8 mouse cellular contexts compared by ENCODE assay signal in genomic region chr17:23739202-23740135, GRCm38 (mm10). TPM values are rescaled to one million over a fixed set of nuclear protein-coding genes. Genes with fewer than 3 reads are reported as not detected.
DNase-seq lines count a peak whose midpoint lies in the region; ATAC-seq and TF ChIP-seq lines count a peak whose summit lies in the region.

No protein-coding gene starts in this region.

- in situ Hi-C loops in ES-E14 (cut with MboI; ENCODE audit: low sequenced_read_pairs in 2 of 2, unreplicated experiment in 2 of 2) = no loop called here

- no peak for DNase-seq in heart, adult 8-10 months (ENCODE audit: low spot score)
- DNase-seq in ES-E14 (ENCODE audit: low read depth, low spot score) = no peak
- DNase-seq in embryonic facial prominence, embryonic 11.5 days (ENCODE audit: low spot score) = peak; percentile 23
- DNase-seq in hindbrain, embryonic 14.5 days (ENCODE audit: low spot score) = no peak
- peak; percentile 42 for DNase-seq in right cerebral cortex, postnatal 14 days
- DNase-seq in urinary bladder, adult 18-20 months (ENCODE audit: low spot score in 2 of 2) = no peak

- H3K9me3 ChIP-seq in heart, embryonic 11.5 days (replicated peaks; ENCODE audit: control insufficient read depth, low read length) = no peaks in the 10 kb centered on the region
- H3K9me3 ChIP-seq in ES-E14 (ENCODE audit: control insufficient read depth, insufficient read depth, low read depth, low read length) = no peaks in the 10 kb centered on the region
- H3K9me3 ChIP-seq in embryonic facial prominence, embryonic 11.5 days (replicated peaks; ENCODE audit: control insufficient read depth, low read length) = no peaks in the 10 kb centered on the region
- no peaks in the 10 kb centered on the region for H3K9me3 ChIP-seq in hindbrain, embryonic 14.5 days (ENCODE audit: control insufficient read depth, low read length)
- H3K9me3 ChIP-seq in liver, embryonic 15.5 days (replicated peaks) = no peaks in the 10 kb centered on the region

- WGBS in heart, embryonic 11.5 days (ENCODE audit: insufficient replicate concordance) = 2% methylated on average over 48 of the region's 48 CpGs
- WGBS in embryonic facial prominence, embryonic 11.5 days = under 1% methylated on average over 48 of the region's 48 CpGs
- under 1% methylated on average over 45 of the region's 48 CpGs for WGBS in hindbrain, embryonic 14.5 days
- WGBS in liver, embryonic 15.5 days (ENCODE audit: insufficient replicate concordance) = 2% methylated on average over 48 of the region's 48 CpGs

- H3K4me2 ChIP-seq in heart, embryonic 11.5 days = peak overlapping the region; percentile 99
- H3K4me2 ChIP-seq in embryonic facial prominence, embryonic 11.5 days (ENCODE audit: low read depth, low read length) = peak overlapping the region; percentile 97
- peak overlapping the region; percentile 70 for H3K4me2 ChIP-seq in hindbrain, embryonic 14.5 days (replicated peaks)
- peak overlapping the region; percentile 98 for H3K4me2 ChIP-seq in liver, embryonic 15.5 days

- H3K4me1 ChIP-seq in heart, embryonic 11.5 days (ENCODE audit: control insufficient read depth, insufficient read depth, low read length) = peaks cover 17% of the 10 kb centered on the region
- H3K4me1 ChIP-seq in ES-E14 (ENCODE audit: control insufficient read depth in 2 of 2, insufficient read depth in 2 of 2, low read length in 2 of 2, poor library complexity in 1 of 2) = peaks cover 0 to 12% of the 10 kb centered on the region in 2 experiments; a peak in 1 of 4 replicates
- H3K4me1 ChIP-seq in embryonic facial prominence, embryonic 11.5 days (ENCODE audit: control insufficient read depth, insufficient read depth, low read length) = peaks cover 6% of the 10 kb centered on the region
- H3K4me1 ChIP-seq in hindbrain, embryonic 14.5 days (replicated peaks; ENCODE audit: control insufficient read depth, insufficient read depth, low read length) = peaks cover 15% of the 10 kb centered on the region
- peaks cover 50% of the 10 kb centered on the region for H3K4me1 ChIP-seq in liver, embryonic 15.5 days (replicated peaks)

- H3K4me3 ChIP-seq in heart, embryonic 11.5 days (ENCODE audit: low read depth, low read length) = peak overlapping the region; percentile 67
- H3K4me3 ChIP-seq in ES-E14 (ENCODE audit: insufficient read depth in 1 of 2, low read depth in 1 of 2, low read length in 2 of 2, poor library complexity in 1 of 2, severe bottlenecking in 1 of 2) = peak overlapping the region; percentile 66 to 80
- peak overlapping the region; percentile 58 for H3K4me3 ChIP-seq in embryonic facial prominence, embryonic 11.5 days (ENCODE audit: low read depth, low read length)
- H3K4me3 ChIP-seq in hindbrain, embryonic 14.5 days (replicated peaks; ENCODE audit: low read length) = peak overlapping the region; percentile 91
- peak overlapping the region; percentile 67 for H3K4me3 ChIP-seq in liver, embryonic 15.5 days (replicated peaks)

- 0 out of 2 replicates have a peak overlapping the region, but pooled peaks have one; percentile 22 for H3K27ac ChIP-seq in heart, embryonic 11.5 days (ENCODE audit: low read depth, low read length)
- no peak overlapping the region for H3K27ac ChIP-seq in ES-E14 (ENCODE audit: insufficient read depth, low read depth, low read length, poor library complexity, severe bottlenecking)
- H3K27ac ChIP-seq in embryonic facial prominence, embryonic 11.5 days (replicated peaks; ENCODE audit: low read depth, low read length) = peak overlapping the region; percentile 56
- peak overlapping the region; percentile 82 for H3K27ac ChIP-seq in hindbrain, embryonic 14.5 days
- H3K27ac ChIP-seq in liver, embryonic 15.5 days (replicated peaks) = peak overlapping the region; percentile 45; the same call in 1 of the 2 replicates

- peak; percentile 15 for ATAC-seq in heart, embryonic 11.5 days (replicated peaks; ENCODE audit: insufficient number of reproducible peaks, low FRiP score, low TSS enrichment)
- ATAC-seq in embryonic facial prominence, embryonic 11.5 days (replicated peaks; ENCODE audit: insufficient number of reproducible peaks, low FRiP score, low TSS enrichment, low read depth) = 0 out of 2 replicates have a peak, but pooled peaks have one; percentile 15
- ATAC-seq in hindbrain, embryonic 14.5 days (ENCODE audit: low FRiP score) = peak; percentile 29
- ATAC-seq in liver, embryonic 15.5 days (ENCODE audit: insufficient read depth) = 0 out of 2 replicates have a peak, but pooled peaks have one; percentile 1

- H3K9ac ChIP-seq in heart, embryonic 11.5 days (ENCODE audit: low read depth, low read length) = peak overlapping the region; percentile 78
- peak overlapping the region; percentile 45 for H3K9ac ChIP-seq in ES-E14 (ENCODE audit: insufficient read depth, low read depth, low read length, poor library complexity, severe bottlenecking)
- peak overlapping the region; percentile 57 for H3K9ac ChIP-seq in embryonic facial prominence, embryonic 11.5 days (replicated peaks; ENCODE audit: low read length)
- peak overlapping the region; percentile 94 for H3K9ac ChIP-seq in hindbrain, embryonic 14.5 days
- peak overlapping the region; percentile 69 for H3K9ac ChIP-seq in liver, embryonic 15.5 days

- peaks cover 5% of the 10 kb centered on the region; the same call in 1 of the 2 replicates for H3K36me3 ChIP-seq in heart, embryonic 11.5 days (ENCODE audit: control insufficient read depth, insufficient read depth, low read length)
- peaks cover 4% of the 10 kb centered on the region; the same call in 1 of the 2 replicates for H3K36me3 ChIP-seq in ES-E14 (ENCODE audit: control insufficient read depth, insufficient read depth, low read length, poor library complexity, severe bottlenecking)
- H3K36me3 ChIP-seq in embryonic facial prominence, embryonic 11.5 days (replicated peaks; ENCODE audit: control insufficient read depth, insufficient read depth, low read depth, low read length) = no peaks in the 10 kb centered on the region
- H3K36me3 ChIP-seq in hindbrain, embryonic 14.5 days (replicated peaks; ENCODE audit: control insufficient read depth, insufficient read depth) = peaks cover 23% of the 10 kb centered on the region; the same call in 1 of the 2 replicates
- peaks cover 27% of the 10 kb centered on the region; the same call in 1 of the 2 replicates for H3K36me3 ChIP-seq in liver, embryonic 15.5 days (replicated peaks)

- H3K27me3 ChIP-seq in heart, embryonic 11.5 days (ENCODE audit: control insufficient read depth, insufficient read depth, low read length) = peaks cover 76% of the 10 kb centered on the region
- H3K27me3 ChIP-seq in embryonic facial prominence, embryonic 11.5 days (ENCODE audit: control insufficient read depth, insufficient read depth, low read length) = peaks cover 59% of the 10 kb centered on the region
- H3K27me3 ChIP-seq in hindbrain, embryonic 14.5 days (ENCODE audit: control insufficient read depth, insufficient read depth, low read length) = peaks cover 35% of the 10 kb centered on the region
- H3K27me3 ChIP-seq in liver, embryonic 15.5 days = peaks cover 73% of the 10 kb centered on the region

TF ChIP-seq in ES-E14, 5 proteins besides CTCF, POLR2A, EP300 and RAD21:
- TF ChIP-seq ZNF384 (IDR thresholded peaks at IDR 0.05; ENCODE audit: low read depth, low read length) = no peak
- peak; percentile 19; the same call in 1 of the 2 replicates for TF ChIP-seq CHD2 (IDR thresholded peaks at IDR 0.05; ENCODE audit: low read depth, low read length)
TF ChIP-seq in ES-E14: peak in this region for 1.

RNA-seq across cellular contexts. Expression of gene Paqr4, which starts 1.2 kb away (rescaled TPM):
- 7.6 and 7.9 TPM in 2 replicates for polyA plus RNA-seq in heart, embryonic 11.5 days (2014; fragmentation: Nextera tagmentation; extraction: Ambion mirVana)
- 10 to 100 TPM; 22.4 to 29.0 (median 26.4) TPM for total RNA-seq in heart, adult 8-10 months (2022)
- total RNA-seq in ES-E14 (2012; rRNA removed) = 2.8 and 4.0 TPM in 2 replicates
- polyA plus RNA-seq in embryonic facial prominence, embryonic 11.5 days (2014; fragmentation: Nextera tagmentation; extraction: Ambion mirVana) = 11.8 and 12.1 TPM in 2 replicates
- polyA plus RNA-seq in hindbrain, embryonic 14.5 days (2014; fragmentation: Nextera tagmentation; extraction: Ambion mirVana) = 57.5 and 62.8 TPM in 2 replicates
- 7.9 and 8.0 TPM in 2 replicates for polyA plus RNA-seq in liver, embryonic 15.5 days (2015; fragmentation: Nextera tagmentation; extraction: Ambion mirVana)

RNA-seq across cellular contexts. Expression of gene Kremen2, which starts 6.2 kb away (rescaled TPM):
- polyA plus RNA-seq in heart, embryonic 11.5 days (2014; fragmentation: Nextera tagmentation; extraction: Ambion mirVana) = 0.27 and 0.63 TPM in 2 replicates
- under 1 TPM in 1 of 4 experiments, not detected in 3; 0.26 TPM for total RNA-seq in heart, adult 8-10 months (2022)
- 2.5 and 4.3 TPM in 2 replicates for total RNA-seq in ES-E14 (2012; rRNA removed)
- 8.1 and 11.7 TPM in 2 replicates for polyA plus RNA-seq in embryonic facial prominence, embryonic 11.5 days (2014; fragmentation: Nextera tagmentation; extraction: Ambion mirVana)
- polyA plus RNA-seq in hindbrain, embryonic 14.5 days (2014; fragmentation: Nextera tagmentation; extraction: Ambion mirVana) = 0.74 and 0.90 TPM in 2 replicates
- polyA plus RNA-seq in liver, embryonic 15.5 days (2015; fragmentation: Nextera tagmentation; extraction: Ambion mirVana) = not detected in 2 replicates

RNA-seq across cellular contexts. Expression of gene Pkmyt1, which starts 13.3 kb away (rescaled TPM):
- 31.5 and 33.8 TPM in 2 replicates for polyA plus RNA-seq in heart, embryonic 11.5 days (2014; fragmentation: Nextera tagmentation; extraction: Ambion mirVana)
- total RNA-seq in heart, adult 8-10 months (2022) = 1 to 10 TPM in 2 of 4 experiments, under 1 TPM in 2; 0.78 to 1.5 (median 1.1) TPM
- 24.1 and 41.3 TPM in 2 replicates for total RNA-seq in ES-E14 (2012; rRNA removed)
- polyA plus RNA-seq in embryonic facial prominence, embryonic 11.5 days (2014; fragmentation: Nextera tagmentation; extraction: Ambion mirVana) = 29.5 and 37.3 TPM in 2 replicates
- 16.9 and 17.7 TPM in 2 replicates for polyA plus RNA-seq in hindbrain, embryonic 14.5 days (2014; fragmentation: Nextera tagmentation; extraction: Ambion mirVana)
- 28.8 and 34.7 TPM in 2 replicates for polyA plus RNA-seq in liver, embryonic 15.5 days (2015; fragmentation: Nextera tagmentation; extraction: Ambion mirVana)

RNA-seq across cellular contexts. Expression of gene 1520401A03Rik, which starts 16.9 kb away (rescaled TPM):
- polyA plus RNA-seq in heart, embryonic 11.5 days (2014; fragmentation: Nextera tagmentation; extraction: Ambion mirVana) = 0.16 and 0.20 TPM in 2 replicates
- total RNA-seq in heart, adult 8-10 months (2022) = not detected
- 0.04 and 1.0 TPM in 2 replicates for total RNA-seq in ES-E14 (2012; rRNA removed)
- polyA plus RNA-seq in embryonic facial prominence, embryonic 11.5 days (2014; fragmentation: Nextera tagmentation; extraction: Ambion mirVana) = 0.20 and 0.22 TPM in 2 replicates
- polyA plus RNA-seq in hindbrain, embryonic 14.5 days (2014; fragmentation: Nextera tagmentation; extraction: Ambion mirVana) = 0.09 and 0.18 TPM in 2 replicates
- 0.10 and 0.15 TPM in 2 replicates for polyA plus RNA-seq in liver, embryonic 15.5 days (2015; fragmentation: Nextera tagmentation; extraction: Ambion mirVana)

RNA-seq across cellular contexts. Expression of gene Flywch1, which starts 31.9 kb away (rescaled TPM):
- polyA plus RNA-seq in heart, embryonic 11.5 days (2014; fragmentation: Nextera tagmentation; extraction: Ambion mirVana) = 60.5 and 62.4 TPM in 2 replicates
- total RNA-seq in heart, adult 8-10 months (2022) = 10 to 100 TPM; 40.8 to 42.0 (median 40.9) TPM
- total RNA-seq in ES-E14 (2012; rRNA removed) = 31.6 and 35.1 TPM in 2 replicates
- polyA plus RNA-seq in embryonic facial prominence, embryonic 11.5 days (2014; fragmentation: Nextera tagmentation; extraction: Ambion mirVana) = 88.3 and 103 TPM in 2 replicates
- polyA plus RNA-seq in hindbrain, embryonic 14.5 days (2014; fragmentation: Nextera tagmentation; extraction: Ambion mirVana) = 179 and 183 TPM in 2 replicates
- 9.4 and 12.1 TPM in 2 replicates for polyA plus RNA-seq in liver, embryonic 15.5 days (2015; fragmentation: Nextera tagmentation; extraction: Ambion mirVana)

Comparison
In these comparisons a context has a peak if more than half of its experiments do, and no peak if none do; other contexts are left out.
1. DNase-seq: peak in embryonic facial prominence, embryonic 11.5 days (single experiment) and right cerebral cortex, postnatal 14 days (single experiment); none in heart, adult 8-10 months (single experiment), ES-E14 (single experiment), hindbrain, embryonic 14.5 days (single experiment) and urinary bladder, adult 18-20 months (0 of 2).
2. Peak in every context shown above with its lines, with median percentiles within 50 percentile points of each other: ATAC-seq, H3K4me2 ChIP-seq, H3K4me3 ChIP-seq and H3K9ac ChIP-seq.